Mouse (Mus musculus) right cerebral cortex, adult 2 months (tissue): ENCODE results near the gene Zmynd11.
"Not testable (repeated sequence)": the region's sequence is repeated elsewhere in the genome, so short reads cannot be mapped to it uniquely, and the experiment has no call there.

Experiments
- DNase-seq, 2 experiments: peaks; one replicate each; pipeline ENCODE4 v3.0.0; 2021 to 2022; ENCODE audit warnings: low spot score in 2 of 2

Zmynd11 gene

GRCm38 (mm10) chr13:9764646-9765536 lies at the start of gene Zmynd11:
Zmynd11 (minus strand) TSS chr13:9765330.
- DNase-seq, result peak; percentile 56 to 59

DNA sequence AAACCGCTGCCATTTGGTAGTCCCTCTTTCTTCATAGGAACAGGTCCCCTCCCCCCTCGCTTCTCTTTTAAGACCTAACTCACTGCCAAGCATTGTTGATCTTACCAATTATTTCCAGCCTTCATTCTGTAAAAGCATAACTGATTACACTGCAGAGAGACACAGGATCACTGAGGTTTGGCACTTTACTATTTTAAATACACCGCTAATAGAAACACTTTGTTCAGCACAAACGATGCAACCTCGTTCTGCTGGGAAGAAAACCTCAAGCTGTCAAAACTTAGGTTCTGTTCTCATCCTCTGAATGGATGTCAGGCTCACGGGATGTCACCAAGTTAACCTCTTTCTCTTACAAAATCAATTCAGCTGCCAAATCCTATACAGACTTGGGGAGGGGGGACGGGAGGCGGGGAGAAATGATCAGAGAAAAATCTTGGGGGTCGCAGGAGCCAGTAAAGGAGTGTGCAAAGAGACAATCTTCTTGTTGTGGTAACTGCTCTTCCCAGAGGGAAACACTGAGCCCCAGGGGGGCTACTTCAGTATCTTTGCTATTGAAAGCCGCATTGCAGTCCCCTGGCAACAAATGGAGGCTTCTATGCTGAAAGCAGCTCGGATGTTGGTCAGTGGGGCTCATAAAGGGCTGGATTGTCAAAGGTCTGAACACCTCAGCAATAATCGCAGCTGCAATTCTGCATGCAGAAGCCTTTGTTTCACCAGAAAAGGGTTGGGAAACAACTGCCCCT lies 30.9 kb upstream of the Zmynd11 start:
- DNase-seq, result peak in 1 of 2 experiments; percentile 21

GRCm38 (mm10) chr13:9786050-9786449 lies 20.9 kb upstream of the Zmynd11 start:
- DNase-seq, result no peak

- no peak for DNase-seq
These were observed 18.6 kb upstream of the Zmynd11 start for GRCm38 (mm10) chr13:9783717-9784116.

- DNase-seq, result no peak
These were observed 10.8 kb upstream of the Zmynd11 start for GRCm38 (mm10) chr13:9775901-9776300.

DNA sequence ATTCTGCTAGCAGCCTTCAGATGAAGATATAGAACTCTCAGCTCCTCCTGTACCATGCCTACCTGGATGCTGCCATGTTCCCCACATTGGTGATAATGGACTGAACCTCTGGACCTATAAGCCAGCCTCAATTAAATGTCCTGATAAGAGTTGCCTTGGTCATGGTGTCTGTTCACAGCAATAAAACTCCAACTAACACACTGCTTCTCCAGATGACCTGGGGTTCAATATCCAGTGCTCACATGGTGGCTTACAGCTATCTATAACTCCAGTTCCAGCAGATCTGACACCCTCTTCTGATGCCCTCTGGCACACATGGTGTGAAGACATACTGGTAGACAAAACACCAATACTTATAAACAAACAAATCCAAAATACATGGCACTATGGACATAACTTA lies 8.9 kb upstream of the Zmynd11 start:
- DNase-seq, result no peak

DNA sequence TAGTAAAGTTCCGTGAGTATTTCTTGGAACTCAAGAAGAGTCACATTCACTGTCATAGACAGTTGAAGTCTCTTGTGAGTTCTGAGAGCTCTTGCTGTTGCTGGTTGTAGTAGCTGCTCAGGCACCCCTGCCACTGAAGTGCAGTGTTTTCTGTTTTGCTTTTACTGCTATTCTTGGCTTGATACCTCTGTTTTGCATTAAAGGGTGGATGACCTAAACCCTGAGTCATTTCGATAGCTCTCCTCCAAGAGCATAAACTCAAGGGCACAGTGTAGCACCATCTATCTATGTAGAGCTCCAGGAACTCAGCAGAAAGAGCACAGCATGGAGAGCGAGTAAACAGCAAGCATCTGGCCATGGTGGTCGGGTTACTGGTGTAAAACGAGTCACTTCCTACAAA lies 2.1 kb upstream of the Zmynd11 start:
- no peak for DNase-seq

- DNase-seq, result no peak
These were observed 1.4 kb upstream of the Zmynd11 start for GRCm38 (mm10) chr13:9766497-9766896.

DNA sequence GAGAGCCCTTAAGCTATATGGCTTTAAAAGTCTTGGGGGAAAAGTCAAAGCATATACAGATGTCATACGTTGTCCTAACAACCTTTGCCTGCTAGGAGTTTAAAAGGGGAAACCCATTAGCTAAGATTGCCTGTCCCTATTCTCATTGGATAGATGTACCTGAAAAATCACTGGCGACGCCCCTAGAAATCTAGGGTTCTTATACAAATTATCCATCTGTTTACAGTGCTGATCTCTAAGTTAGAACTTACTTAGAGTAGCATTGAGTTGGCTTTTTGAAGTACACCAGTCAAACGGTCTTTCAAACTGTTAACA lies 364 bp upstream of the Zmynd11 start:
- no peak for DNase-seq

DNA sequence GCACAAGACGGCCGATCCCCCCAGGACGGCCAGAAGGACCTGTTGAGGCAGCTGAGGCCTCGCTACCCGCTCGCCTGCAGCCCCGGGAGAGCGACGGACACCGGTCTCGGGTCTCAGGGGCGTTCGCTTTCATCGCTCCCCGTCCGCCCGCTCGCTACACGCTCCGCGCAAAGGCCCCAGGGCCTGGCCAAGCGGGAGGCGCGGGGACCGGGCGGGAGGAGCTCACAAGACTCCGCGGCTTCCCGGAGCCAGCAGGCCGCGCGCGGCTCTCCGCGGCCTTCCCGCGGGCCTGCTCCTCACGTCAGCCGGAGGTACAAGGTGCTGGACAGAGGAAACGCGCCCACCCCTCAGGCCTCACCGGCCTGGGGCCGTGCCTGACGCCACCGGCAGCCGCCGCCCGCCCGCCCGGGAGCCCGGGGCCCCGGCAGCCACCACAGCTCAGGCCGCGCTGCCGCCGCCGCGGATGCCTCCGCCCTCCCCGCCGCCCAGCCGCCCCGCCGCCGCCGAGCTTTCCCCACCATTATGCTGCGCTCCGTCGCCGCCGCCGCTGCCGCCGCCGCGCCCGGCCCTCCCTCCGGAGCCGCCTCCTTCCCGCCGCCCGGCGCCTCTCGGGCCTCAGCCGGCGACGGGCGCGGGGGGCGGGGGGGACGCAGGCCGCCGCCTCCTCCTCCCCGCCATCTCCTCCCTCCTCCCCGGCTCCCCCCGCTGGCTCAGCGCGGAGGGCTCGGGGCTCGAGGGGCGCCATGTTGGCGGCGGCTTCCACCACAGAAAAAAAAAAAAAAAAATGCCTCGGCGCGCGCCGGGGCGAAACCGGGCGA lies 1.1 kb downstream of the Zmynd11 start:
- DNase-seq, result peak; percentile 49 to 59

- DNase-seq, result peak in 1 of 2 experiments; percentile 61
These were observed 1.9 kb downstream of the Zmynd11 start for GRCm38 (mm10) chr13:9763100-9763827.

- peak in 1 of 2 experiments; percentile 47 for DNase-seq
These were observed 5.1 kb downstream of the Zmynd11 start for GRCm38 (mm10) chr13:9760057-9760456.

GRCm38 (mm10) chr13:9757842-9758491 lies 7.2 kb downstream of the Zmynd11 start:
- DNase-seq, result peak; percentile 26 to 51

GRCm38 (mm10) chr13:9753706-9754105 lies 11.4 kb downstream of the Zmynd11 start:
- no peak for DNase-seq

DNA sequence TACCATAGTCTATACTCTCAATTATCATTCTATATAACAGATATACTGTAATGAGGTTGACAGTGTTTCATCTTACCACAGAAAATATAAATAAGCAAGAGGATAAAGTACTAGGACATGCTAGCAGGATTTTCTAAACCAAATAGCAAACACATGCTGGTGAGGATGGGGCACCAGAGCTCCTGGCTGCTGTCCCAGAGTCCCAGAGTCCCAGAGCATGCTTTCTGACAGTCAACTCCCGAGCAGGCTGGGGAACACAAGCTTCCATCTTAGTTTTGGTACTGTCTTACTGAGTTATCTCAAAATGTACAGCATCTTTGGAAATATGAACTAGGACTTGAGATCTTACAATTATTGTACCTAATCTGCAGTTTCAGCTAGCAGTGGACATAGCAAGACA lies 14.8 kb downstream of the Zmynd11 start:
- DNase-seq, result no peak

DNA sequence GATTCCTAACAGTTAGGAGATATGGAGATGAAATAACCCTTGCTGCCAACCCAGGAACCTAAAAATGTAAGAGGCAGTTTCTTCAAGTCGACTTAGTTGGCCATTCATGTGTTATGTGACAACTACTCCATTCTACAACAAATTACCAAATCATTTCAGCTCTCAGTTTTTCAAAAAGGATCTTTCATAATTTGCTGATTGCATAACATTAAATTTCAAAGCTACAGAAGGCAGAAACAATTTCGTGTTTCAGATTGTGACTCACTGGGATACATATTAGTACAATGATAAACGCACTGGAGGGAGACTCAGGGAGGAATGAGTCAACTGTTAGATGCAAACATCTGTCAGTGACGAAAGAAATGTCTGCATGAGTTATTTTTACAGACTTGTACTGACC lies 15.3 kb downstream of the Zmynd11 start:
- DNase-seq, result no peak

DNA sequence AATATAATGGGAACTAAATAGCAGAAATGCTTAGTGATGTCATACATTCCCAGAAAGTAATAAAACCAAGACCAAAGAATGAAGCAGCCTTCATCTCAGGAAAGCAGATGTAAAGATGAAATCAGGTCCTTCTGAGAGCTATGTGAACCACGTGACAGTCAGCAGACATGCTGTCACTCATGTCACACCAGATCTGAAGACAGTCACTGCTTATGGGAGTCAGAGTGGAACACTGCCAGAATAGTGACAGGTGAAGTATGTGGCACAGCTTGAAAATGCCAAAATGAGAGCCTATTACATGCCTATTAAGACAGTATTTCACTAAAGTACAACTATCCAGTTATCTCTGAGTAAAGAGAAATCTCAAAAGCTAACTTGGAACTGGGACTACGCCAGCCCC lies 26.9 kb downstream of the Zmynd11 start:
- no peak for DNase-seq

GRCm38 (mm10) chr13:9737024-9737423 lies 28.1 kb downstream of the Zmynd11 start:
- no peak for DNase-seq

DNA sequence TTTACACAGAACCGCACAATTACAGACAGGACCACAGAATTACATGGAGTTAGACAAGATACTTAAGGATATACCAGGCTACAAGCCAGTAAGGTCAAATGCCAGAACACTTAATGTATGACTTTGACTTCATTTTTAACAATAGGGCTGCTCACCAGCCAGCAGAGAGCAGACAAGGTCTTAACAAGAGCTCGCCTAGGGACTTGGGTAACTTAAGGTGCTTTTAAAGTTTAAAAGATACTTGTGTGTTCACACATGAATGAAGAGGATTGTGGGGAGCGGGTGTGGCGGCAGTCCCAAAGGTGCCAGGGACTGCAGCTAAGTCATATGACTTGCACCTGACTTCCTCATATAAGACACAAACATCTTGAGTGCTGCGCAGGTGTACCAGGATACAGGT lies 32.9 kb downstream of the Zmynd11 start:
- DNase-seq, result not testable (repeated sequence)

DNA sequence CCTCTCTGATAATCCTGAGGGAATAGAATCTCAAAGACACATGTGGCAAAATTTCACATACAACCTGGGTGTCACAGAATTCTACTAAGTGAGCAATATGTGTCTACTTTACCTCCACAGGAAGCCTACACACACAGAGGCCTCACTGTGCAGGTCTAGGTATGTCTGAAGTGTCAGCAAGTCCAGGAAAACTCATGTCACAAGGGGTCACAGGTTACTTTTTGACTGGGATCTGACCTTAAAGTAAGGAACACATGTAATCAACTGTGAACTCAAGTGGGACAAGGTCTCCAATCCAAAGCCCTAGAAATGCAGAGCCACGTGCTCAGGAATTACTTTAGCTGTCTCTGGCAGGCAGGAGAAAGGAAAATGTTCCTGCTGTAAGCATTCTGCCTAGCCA lies 36.1 kb downstream of the Zmynd11 start:
- DNase-seq, result no peak

DNA sequence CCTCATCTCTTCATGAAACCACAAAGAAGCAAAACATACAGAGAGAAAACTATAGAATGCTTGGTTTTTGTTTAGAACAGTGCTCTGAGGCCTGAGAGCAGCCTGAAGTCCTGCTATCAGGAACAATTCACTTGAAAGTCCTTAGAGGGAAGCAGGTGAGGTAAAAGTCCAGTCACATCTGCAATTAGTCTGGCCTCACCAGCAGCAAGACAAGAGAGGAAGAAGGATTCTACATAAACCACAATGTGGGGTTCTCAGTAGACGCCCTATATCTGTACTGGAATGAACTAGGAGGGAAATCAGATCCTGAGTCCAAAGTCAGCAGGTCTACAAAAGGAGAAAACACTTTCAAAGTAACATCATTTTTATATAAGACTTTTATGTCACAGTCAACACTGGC lies 49.9 kb downstream of the Zmynd11 start:
- no peak for DNase-seq
